Mouse (Mus musculus): ENCODE data around the gene Shmt2. TPM values are rescaled to one million over a fixed set of nuclear protein-coding genes. Genes with fewer than 3 reads are reported as not detected.

The Shmt2 gene
- polyA plus RNA-seq, 1 experiment from 2014 or later: 68.7 TPM

DNA sequence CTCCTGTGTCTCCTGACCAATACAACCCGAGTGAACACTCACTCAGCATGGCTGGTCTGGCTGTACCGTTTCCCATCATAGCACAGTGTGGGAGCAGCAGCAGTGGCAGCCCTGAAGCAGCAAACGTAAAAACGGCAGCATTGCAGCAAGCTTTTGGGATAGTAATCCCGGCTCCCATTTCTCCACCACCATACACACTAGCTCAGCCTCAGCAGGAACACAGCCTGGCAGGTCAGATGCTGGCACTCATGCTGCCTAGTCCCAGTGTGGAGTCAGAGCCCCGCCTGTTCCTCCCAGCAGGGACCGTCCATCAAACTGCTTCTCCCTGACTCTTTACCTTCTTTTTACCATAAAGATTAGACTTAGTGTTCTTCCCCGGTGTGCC, 31.1 kb downstream of the Shmt2 start:
- DNase-seq (ENCODE audit: low spot score) (no peak), ATAC-seq (replicated peaks; ENCODE audit: insufficient number of reproducible peaks, low FRiP score, low TSS enrichment, low read depth) (no peak)
- no peak overlapping the region for H3K9ac ChIP-seq (replicated peaks; ENCODE audit: low read length)
- H3K4me2 ChIP-seq (ENCODE audit: low read depth, low read length): no peak overlapping the region
- WGBS: 73% methylated on average over 8 of the region's 8 CpGs
- H3K27ac ChIP-seq (replicated peaks; ENCODE audit: low read depth, low read length): no peak overlapping the region
- no peaks in the 10 kb centered on the region for H3K27me3 ChIP-seq (ENCODE audit: control insufficient read depth, insufficient read depth, low read length)
- H3K9me3 ChIP-seq (replicated peaks; ENCODE audit: control insufficient read depth, low read length): no peaks in the 10 kb centered on the region
- no peak overlapping the region for H3K4me3 ChIP-seq (ENCODE audit: low read depth, low read length)
- no peaks in the 10 kb centered on the region for H3K4me1 ChIP-seq (ENCODE audit: control insufficient read depth, insufficient read depth, low read length)
- peaks cover 15% of the 10 kb centered on the region for H3K36me3 ChIP-seq (replicated peaks; ENCODE audit: control insufficient read depth, insufficient read depth, low read depth, low read length)

DNA sequence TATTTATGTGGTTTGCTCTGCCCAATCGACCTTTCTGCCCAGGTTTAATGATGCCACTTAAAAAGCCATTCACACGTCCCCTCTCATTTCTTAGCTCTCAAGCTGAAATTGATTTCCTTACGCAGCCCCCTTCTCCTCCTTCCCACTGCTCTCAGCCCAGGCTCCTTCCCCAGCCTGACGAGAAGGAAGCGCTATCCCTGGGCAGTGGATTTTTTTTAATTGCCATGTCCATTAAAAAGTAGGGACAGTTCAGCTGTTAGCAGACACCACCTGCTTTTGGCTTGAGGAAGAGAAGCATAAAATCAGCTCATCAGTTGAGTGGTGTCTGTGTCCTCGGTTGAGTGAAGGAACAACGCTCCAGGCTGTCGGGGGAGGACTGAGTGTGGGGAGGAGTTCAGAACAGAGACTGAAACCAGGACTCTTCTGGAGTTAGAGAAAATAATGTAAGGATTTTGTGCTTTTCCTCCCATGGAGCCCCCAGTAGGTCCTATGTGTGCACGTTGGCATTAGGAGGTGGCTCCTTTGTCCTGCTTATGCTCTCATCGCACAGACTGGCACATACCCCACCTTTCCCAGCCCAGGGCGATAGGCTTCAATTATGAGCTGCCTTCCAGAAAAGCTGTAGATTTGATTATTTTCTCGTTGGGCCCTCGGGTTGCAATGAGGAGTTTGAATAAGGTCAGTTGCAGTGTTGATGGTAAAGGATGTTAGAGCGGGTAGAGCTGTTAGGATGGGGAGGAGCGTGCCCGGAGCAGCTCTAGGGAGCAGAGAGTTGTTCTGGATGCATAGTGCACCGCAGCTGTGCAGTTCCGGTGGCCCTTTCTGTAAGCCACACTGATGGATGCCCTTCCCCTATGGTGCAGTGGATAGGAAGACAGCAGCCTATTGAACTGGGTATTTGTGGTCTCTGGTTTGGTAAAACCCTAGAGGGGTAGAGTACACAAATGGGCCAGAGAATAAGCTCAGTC, 31.8 kb downstream of the Shmt2 start:
- no peak overlapping the region for H3K4me2 ChIP-seq (ENCODE audit: low read depth, low read length)
- H3K27ac ChIP-seq (replicated peaks; ENCODE audit: low read depth, low read length): no peak overlapping the region
- H3K9me3 ChIP-seq (replicated peaks; ENCODE audit: control insufficient read depth, low read length): no peaks in the 10 kb centered on the region
- no peaks in the 10 kb centered on the region for H3K27me3 ChIP-seq (ENCODE audit: control insufficient read depth, insufficient read depth, low read length)
- DNase-seq (ENCODE audit: low spot score): no peak
- H3K9ac ChIP-seq (replicated peaks; ENCODE audit: low read length): no peak overlapping the region
- no peaks in the 10 kb centered on the region for H3K4me1 ChIP-seq (ENCODE audit: control insufficient read depth, insufficient read depth, low read length)
- ATAC-seq (replicated peaks; ENCODE audit: insufficient number of reproducible peaks, low FRiP score, low TSS enrichment, low read depth): no peak
- H3K36me3 ChIP-seq (replicated peaks; ENCODE audit: control insufficient read depth, insufficient read depth, low read depth, low read length): peaks cover 13% of the 10 kb centered on the region
- no peak overlapping the region for H3K4me3 ChIP-seq (ENCODE audit: low read depth, low read length)
- WGBS: 76% methylated on average over 18 of the region's 18 CpGs

DNA sequence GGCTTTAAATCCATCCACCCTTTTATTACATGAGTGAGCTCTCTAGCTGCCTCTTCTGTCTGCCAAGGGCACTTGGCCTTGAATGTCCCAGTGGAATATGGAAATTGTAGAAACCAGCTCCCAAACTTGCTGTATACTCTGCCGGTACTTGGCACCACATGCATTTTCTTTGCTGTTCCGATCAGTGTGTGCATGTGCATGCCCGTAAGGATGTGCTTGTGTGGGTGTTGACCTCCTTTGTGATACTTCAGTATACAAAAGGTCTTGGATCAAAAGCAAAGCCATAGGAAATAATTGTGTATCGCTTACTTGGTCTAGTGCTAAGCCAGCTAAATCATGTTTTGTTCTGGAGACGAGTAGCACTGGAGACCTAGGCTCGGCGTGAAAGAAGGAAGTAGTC, 33.4 kb downstream of the Shmt2 start:
- H3K9ac ChIP-seq (replicated peaks; ENCODE audit: low read length): no peak overlapping the region
- H3K27ac ChIP-seq (replicated peaks; ENCODE audit: low read depth, low read length): no peak overlapping the region
- H3K27me3 ChIP-seq (ENCODE audit: control insufficient read depth, insufficient read depth, low read length): no peaks in the 10 kb centered on the region
- no peak overlapping the region for H3K4me3 ChIP-seq (ENCODE audit: low read depth, low read length)
- no peaks in the 10 kb centered on the region for H3K4me1 ChIP-seq (ENCODE audit: control insufficient read depth, insufficient read depth, low read length)
- DNase-seq (ENCODE audit: low spot score): no peak
- H3K9me3 ChIP-seq (replicated peaks; ENCODE audit: control insufficient read depth, low read length): no peaks in the 10 kb centered on the region
- H3K36me3 ChIP-seq (replicated peaks; ENCODE audit: control insufficient read depth, insufficient read depth, low read depth, low read length): peaks cover 5% of the 10 kb centered on the region
- no peak overlapping the region for H3K4me2 ChIP-seq (ENCODE audit: low read depth, low read length)
- ATAC-seq (replicated peaks; ENCODE audit: insufficient number of reproducible peaks, low FRiP score, low TSS enrichment, low read depth): no peak
- 86% methylated on average over 7 of the region's 7 CpGs for WGBS

DNA sequence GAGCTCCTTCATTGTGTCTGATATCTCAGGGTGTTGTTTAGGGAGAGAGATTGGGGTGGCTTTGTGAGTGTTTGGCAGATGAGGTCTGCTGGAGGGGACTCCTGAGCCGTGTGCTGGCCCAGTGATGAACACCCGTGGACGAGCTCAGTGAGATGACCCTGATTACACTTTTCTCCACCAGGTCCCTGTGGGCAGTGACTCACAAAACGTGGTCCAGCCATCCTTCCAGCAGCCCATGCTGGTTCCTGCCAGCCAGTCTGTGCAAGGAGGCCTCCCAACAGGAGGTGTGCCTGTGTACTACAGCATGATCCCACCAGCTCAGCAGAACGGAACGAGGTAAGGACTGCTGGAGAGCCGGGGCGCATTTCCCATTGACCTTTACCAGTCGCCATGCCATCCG, 37.0 kb downstream of the Shmt2 start:
- H3K9ac ChIP-seq (replicated peaks; ENCODE audit: low read length): no peak overlapping the region
- no peaks in the 10 kb centered on the region for H3K4me1 ChIP-seq (ENCODE audit: control insufficient read depth, insufficient read depth, low read length)
- no peak overlapping the region for H3K4me2 ChIP-seq (ENCODE audit: low read depth, low read length)
- no peak overlapping the region for H3K4me3 ChIP-seq (ENCODE audit: low read depth, low read length)
- WGBS: 90% methylated on average over 10 of the region's 10 CpGs
- H3K9me3 ChIP-seq (replicated peaks; ENCODE audit: control insufficient read depth, low read length): no peaks in the 10 kb centered on the region
- no peak for DNase-seq (ENCODE audit: low spot score)
- no peaks in the 10 kb centered on the region for H3K27me3 ChIP-seq (ENCODE audit: control insufficient read depth, insufficient read depth, low read length)
- H3K36me3 ChIP-seq (replicated peaks; ENCODE audit: control insufficient read depth, insufficient read depth, low read depth, low read length): no peaks in the 10 kb centered on the region; the same call in none of the 2 replicates
- H3K27ac ChIP-seq (replicated peaks; ENCODE audit: low read depth, low read length): no peak overlapping the region
- ATAC-seq (replicated peaks; ENCODE audit: insufficient number of reproducible peaks, low FRiP score, low TSS enrichment, low read depth): no peak

DNA sequence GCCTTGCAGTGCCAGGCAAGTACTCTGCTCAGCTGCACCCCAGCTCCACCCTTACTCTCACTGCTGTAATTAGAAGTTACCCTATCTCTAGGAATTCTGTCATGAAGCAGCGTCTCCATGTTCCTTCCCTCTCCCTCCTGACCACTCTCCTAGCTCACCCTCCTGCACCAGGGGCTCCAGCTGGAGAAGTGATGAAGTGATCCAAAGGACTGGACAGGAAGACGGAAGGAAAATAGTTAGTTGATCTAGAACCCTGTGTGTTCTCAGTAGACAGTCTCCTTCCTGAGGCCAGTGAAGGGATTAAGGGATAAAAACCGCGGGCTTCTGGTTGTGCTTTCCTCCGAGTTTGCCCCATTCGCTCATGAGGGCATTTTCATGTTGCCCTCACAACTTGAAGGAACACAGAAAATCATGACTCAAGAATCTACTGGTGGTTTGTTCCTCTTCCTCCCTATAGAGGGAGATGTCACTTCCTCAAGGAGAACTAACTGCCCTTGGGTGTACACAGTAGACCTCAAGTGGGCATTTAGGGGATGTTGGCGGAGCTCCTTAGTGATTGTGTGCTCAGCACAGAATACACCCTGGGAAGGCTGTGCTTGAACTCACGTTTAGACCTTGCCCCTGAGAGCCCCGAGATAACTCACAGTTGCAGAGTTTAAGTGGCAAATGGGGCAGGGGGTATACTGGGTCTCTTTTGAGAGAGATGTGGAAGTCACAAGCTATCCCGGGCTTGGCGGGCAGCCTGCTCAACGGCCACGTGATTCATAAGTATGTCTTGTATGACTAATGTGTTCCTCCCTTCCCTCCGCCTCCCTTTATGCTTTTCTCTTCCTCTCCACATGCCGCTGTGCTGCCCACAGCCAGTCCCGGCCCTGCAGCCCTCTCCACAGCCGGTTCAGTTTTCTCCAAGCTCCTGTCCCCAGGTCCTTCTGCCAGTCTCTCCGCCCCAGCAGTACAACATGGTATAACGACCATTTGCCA, 41.1 kb downstream of the Shmt2 start:
- Histone ChIP-seq H3K4me1 (ENCODE audit: control insufficient read depth, insufficient read depth, low read length) (no peaks in the 10 kb centered on the region), H3K9ac (replicated peaks; ENCODE audit: low read length) (no peak overlapping the region), H3K4me2 (ENCODE audit: low read depth, low read length) (no peak overlapping the region), H3K27ac (replicated peaks; ENCODE audit: low read depth, low read length) (no peak overlapping the region), H3K9me3 (replicated peaks; ENCODE audit: control insufficient read depth, low read length) (no peaks in the 10 kb centered on the region), H3K27me3 (ENCODE audit: control insufficient read depth, insufficient read depth, low read length) (no peaks in the 10 kb centered on the region), H3K4me3 (ENCODE audit: low read depth, low read length) (no peak overlapping the region), H3K36me3 (replicated peaks; ENCODE audit: control insufficient read depth, insufficient read depth, low read depth, low read length) (no peaks in the 10 kb centered on the region; the same call in 1 of the 2 replicates)
- no peak for ATAC-seq (replicated peaks; ENCODE audit: insufficient number of reproducible peaks, low FRiP score, low TSS enrichment, low read depth)
- WGBS: 88% methylated on average over 19 of the region's 19 CpGs
- no peak for DNase-seq (ENCODE audit: low spot score)

DNA sequence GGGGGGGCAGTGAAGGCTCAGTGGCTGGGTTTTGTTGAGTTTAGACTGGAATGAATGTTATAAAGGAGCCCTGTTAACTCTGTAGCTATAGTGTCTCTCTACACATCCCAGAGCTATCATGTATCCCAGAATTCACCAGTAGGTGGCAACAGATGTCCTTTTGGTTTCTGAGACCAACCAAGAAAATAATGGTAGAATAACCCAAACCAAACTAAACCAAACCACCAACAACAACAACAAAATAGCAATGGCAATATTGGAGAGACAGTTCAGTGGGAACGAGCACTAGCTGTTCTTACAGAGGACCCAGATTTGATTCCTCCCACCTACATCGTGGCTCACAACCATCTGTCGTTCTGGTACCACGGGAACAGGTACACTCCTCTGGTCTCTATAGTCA, 43.1 kb downstream of the Shmt2 start:
- Histone ChIP-seq H3K4me2 (ENCODE audit: low read depth, low read length) (no peak overlapping the region), H3K36me3 (replicated peaks; ENCODE audit: control insufficient read depth, insufficient read depth, low read depth, low read length) (no peaks in the 10 kb centered on the region; the same call in 1 of the 2 replicates), H3K27ac (replicated peaks; ENCODE audit: low read depth, low read length) (no peak overlapping the region), H3K27me3 (ENCODE audit: control insufficient read depth, insufficient read depth, low read length) (no peaks in the 10 kb centered on the region), H3K9me3 (replicated peaks; ENCODE audit: control insufficient read depth, low read length) (no peaks in the 10 kb centered on the region), H3K4me1 (ENCODE audit: control insufficient read depth, insufficient read depth, low read length) (no peaks in the 10 kb centered on the region), H3K4me3 (ENCODE audit: low read depth, low read length) (no peak overlapping the region), H3K9ac (replicated peaks; ENCODE audit: low read length) (no peak overlapping the region)
- no peak for ATAC-seq (replicated peaks; ENCODE audit: insufficient number of reproducible peaks, low FRiP score, low TSS enrichment, low read depth)
- WGBS: 95% methylated on average over 4 of the region's 4 CpGs
- peak; percentile 59 for DNase-seq (ENCODE audit: low spot score)

DNA sequence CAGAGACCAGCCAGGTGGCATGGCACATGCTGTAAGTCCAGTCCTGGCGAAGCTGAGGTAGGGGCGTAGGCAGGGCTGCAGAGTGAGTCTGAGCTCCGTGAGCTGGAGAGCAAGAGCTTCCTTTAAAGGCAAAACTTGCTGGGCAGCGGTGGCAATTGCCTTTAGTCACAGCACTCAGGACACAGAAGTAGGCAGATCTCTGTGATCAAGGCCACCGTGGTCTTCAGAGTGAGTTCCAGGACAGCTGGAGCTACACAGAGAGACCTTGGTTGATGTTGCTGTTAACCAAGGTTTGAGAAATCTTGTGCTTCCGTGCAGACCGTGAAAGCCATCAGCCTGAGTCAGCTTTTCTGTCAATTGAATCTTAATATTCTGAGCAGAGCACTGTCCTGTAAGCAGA, 44.9 kb downstream of the Shmt2 start:
- no peaks in the 10 kb centered on the region; the same call in 1 of the 2 replicates for H3K36me3 ChIP-seq (replicated peaks; ENCODE audit: control insufficient read depth, insufficient read depth, low read depth, low read length)
- no peak overlapping the region for H3K27ac ChIP-seq (replicated peaks; ENCODE audit: low read depth, low read length)
- H3K27me3 ChIP-seq (ENCODE audit: control insufficient read depth, insufficient read depth, low read length): no peaks in the 10 kb centered on the region
- 82% methylated on average over 7 of the region's 7 CpGs for WGBS
- H3K9ac ChIP-seq (replicated peaks; ENCODE audit: low read length): no peak overlapping the region
- H3K4me1 ChIP-seq (ENCODE audit: control insufficient read depth, insufficient read depth, low read length): no peaks in the 10 kb centered on the region
- ATAC-seq (replicated peaks; ENCODE audit: insufficient number of reproducible peaks, low FRiP score, low TSS enrichment, low read depth): no peak
- no peak for DNase-seq (ENCODE audit: low spot score)
- H3K4me2 ChIP-seq (ENCODE audit: low read depth, low read length): no peak overlapping the region
- no peaks in the 10 kb centered on the region for H3K9me3 ChIP-seq (replicated peaks; ENCODE audit: control insufficient read depth, low read length)
- no peak overlapping the region for H3K4me3 ChIP-seq (ENCODE audit: low read depth, low read length)

All from embryonic facial prominence, embryonic 11.5 days (tissue).